Mouse (Mus musculus): ENCODE data around the gene C2. TPM values are rescaled to one million over a fixed set of nuclear protein-coding genes. Genes with fewer than 3 reads are reported as not detected.

C2 gene
- polyA plus RNA-seq (2015; fragmentation: Nextera tagmentation; extraction: Ambion mirVana) = 0.74 and 1.4 TPM in 2 replicates

DNA sequence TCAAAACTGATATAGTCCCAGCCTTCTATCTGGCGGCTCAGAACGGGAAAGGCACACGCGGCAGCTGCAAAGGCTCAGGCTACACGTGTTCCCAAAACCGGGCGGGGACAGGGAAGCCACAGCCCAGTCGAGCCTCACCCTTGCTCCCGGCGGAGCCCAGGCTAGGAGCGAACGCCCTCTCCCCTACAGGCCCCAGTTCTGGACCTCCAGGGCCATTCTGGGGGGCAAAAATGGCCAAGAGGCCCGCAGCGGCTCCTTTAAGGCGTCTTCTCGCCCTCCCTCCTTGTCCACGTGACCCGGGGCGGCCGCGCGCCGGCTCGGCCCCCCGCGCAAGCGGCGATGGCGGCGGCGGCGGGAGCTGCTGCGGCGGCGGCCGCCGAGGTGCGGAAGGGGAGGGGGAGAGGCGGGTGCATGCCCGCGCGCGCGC is at the start of gene C2, which contains the start of gene Ehmt2:
Gene C2 (minus strand): TSS at position 106 of the 427 bp plus-strand sequence.
Gene Ehmt2 (plus strand): TSS at position 310 of the 427 bp plus-strand sequence.
- peak; percentile 22 for ATAC-seq
- no peaks in the 10 kb centered on the region for H3K27me3 ChIP-seq
- peak within 1 kb of the TSS; percentile 96 for H3K4me3 ChIP-seq
- H3K4me1 ChIP-seq = peaks cover 57% of the 10 kb centered on the region
- 0% methylated on average over 27 of the region's 44 CpGs for WGBS
- peak within 1 kb of the TSS; percentile 96 for H3K27ac ChIP-seq
- peak within 1 kb of the TSS; percentile 82 for H3K4me2 ChIP-seq
- H3K9ac ChIP-seq = peak within 1 kb of the TSS; percentile 99
- no peaks in the 10 kb centered on the region for H3K9me3 ChIP-seq (replicated peaks)
- peaks cover 33% of the 10 kb centered on the region for H3K36me3 ChIP-seq (ENCODE audit: poor library complexity, severe bottlenecking)

DNA sequence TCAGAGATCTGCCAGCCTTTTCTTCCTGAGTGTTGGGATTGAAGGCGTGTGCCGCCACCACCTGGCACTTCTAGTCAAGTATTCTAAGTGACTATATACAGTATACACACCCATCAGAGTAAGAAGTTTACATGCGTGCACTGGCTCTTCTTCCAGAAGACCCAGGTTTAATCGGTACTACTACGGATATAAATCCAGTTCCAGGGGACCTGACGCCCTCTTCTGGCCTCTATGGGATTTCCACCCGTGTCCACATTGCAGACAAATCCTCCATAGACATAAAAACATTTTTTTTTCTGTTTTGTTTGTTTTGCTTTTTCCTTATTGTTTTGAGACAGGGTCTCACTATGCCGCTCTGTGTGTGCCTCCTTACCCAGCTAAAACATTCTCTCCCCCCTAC is 49.5 kb upstream of the C2 start:
- ATAC-seq = no peak
- no peak overlapping the region for H3K4me3 ChIP-seq
- H3K27me3 ChIP-seq = no peaks in the 10 kb centered on the region
- H3K4me1 ChIP-seq = peaks cover 20% of the 10 kb centered on the region
- no peaks in the 10 kb centered on the region for H3K9me3 ChIP-seq (replicated peaks)
- H3K4me2 ChIP-seq = no peak overlapping the region
- WGBS = 26% methylated on average over 8 of the region's 8 CpGs
- H3K36me3 ChIP-seq (ENCODE audit: poor library complexity, severe bottlenecking) = peaks cover 27% of the 10 kb centered on the region
- H3K9ac ChIP-seq = no peak overlapping the region
- no peak overlapping the region; the same call in 1 of the 2 replicates for H3K27ac ChIP-seq

- no peak overlapping the region for H3K4me2 ChIP-seq
- peaks cover 27% of the 10 kb centered on the region for H3K36me3 ChIP-seq (ENCODE audit: poor library complexity, severe bottlenecking)
- WGBS = 84% methylated on average over 5 of the region's 5 CpGs
- H3K4me1 ChIP-seq = peaks cover 25% of the 10 kb centered on the region
- no peak for ATAC-seq
- no peak overlapping the region for H3K9ac ChIP-seq
- H3K27me3 ChIP-seq = no peaks in the 10 kb centered on the region
- no peak overlapping the region for H3K4me3 ChIP-seq
- no peaks in the 10 kb centered on the region for H3K9me3 ChIP-seq (replicated peaks)
- no peak overlapping the region for H3K27ac ChIP-seq
These were observed 48.5 kb upstream of the C2 start for GRCm38 (mm10) chr17:34946486-34947140.

DNA sequence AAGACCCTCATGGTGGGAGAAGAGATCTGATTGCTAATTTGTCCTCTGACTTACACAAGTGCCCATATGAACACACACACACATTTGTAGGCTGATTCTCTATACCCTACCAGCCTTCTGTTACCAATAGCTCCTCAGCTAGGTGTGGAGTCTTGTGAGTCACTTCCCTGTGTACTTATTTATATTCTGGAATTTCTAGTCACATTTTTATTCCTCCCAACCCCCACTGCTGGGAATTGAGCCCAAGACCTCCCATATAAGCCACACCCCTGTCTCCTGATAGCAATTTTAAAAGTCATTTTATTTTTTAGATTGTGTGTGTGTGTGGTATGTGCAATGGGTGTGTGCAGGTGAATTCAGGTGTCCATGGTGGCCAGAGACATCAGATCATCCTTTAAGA is 46.3 kb upstream of the C2 start:
- peaks cover 7% of the 10 kb centered on the region for H3K4me1 ChIP-seq
- no peaks in the 10 kb centered on the region for H3K9me3 ChIP-seq (replicated peaks)
- no peak for ATAC-seq
- H3K36me3 ChIP-seq (ENCODE audit: poor library complexity, severe bottlenecking) = peaks cover 7% of the 10 kb centered on the region
- H3K27me3 ChIP-seq = no peaks in the 10 kb centered on the region
- H3K9ac ChIP-seq = no peak overlapping the region
- no peak overlapping the region for H3K27ac ChIP-seq
- no peak overlapping the region for H3K4me2 ChIP-seq
- no peak overlapping the region for H3K4me3 ChIP-seq

DNA sequence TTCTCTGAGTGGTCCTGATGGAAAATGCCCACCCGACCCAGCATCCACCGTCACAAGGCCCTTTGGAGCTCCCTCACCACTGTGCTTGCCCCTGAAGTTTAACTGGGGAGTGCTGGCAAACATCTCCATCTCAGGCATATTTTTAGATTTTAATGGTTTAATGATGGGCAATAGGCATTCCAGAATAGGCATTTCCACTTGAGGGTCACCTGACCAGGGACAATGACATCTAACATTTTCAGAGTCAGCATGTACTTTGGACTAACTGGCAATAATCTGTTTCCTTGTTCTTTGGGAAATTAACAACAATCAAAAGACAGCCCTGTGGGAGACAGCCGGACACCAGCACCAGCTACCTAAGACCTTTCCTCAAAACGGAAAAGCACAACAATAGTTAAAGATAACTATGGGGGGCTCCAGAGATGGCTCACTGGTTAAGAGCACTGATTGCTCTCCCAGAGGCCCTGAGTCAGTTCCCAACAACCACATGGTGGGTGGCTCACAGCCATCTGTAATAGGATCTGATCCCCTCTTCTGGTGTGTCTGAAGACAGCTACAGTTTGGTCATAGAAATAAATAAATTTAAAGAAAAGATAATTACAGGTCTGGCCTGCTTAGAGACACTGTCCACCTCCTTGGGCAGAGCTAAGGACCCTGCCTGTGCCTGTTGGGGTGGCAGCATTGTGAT is 45.2 kb upstream of the C2 start:
- H3K36me3 ChIP-seq (ENCODE audit: poor library complexity, severe bottlenecking) = no peaks in the 10 kb centered on the region
- no peak for ATAC-seq
- H3K4me2 ChIP-seq = no peak overlapping the region
- no peak overlapping the region for H3K9ac ChIP-seq
- H3K4me3 ChIP-seq = no peak overlapping the region
- H3K27ac ChIP-seq = no peak overlapping the region
- peaks cover 7% of the 10 kb centered on the region for H3K4me1 ChIP-seq
- WGBS = 84% methylated on average over 4 of the region's 4 CpGs
- H3K9me3 ChIP-seq (replicated peaks) = no peaks in the 10 kb centered on the region
- H3K27me3 ChIP-seq = no peaks in the 10 kb centered on the region

DNA sequence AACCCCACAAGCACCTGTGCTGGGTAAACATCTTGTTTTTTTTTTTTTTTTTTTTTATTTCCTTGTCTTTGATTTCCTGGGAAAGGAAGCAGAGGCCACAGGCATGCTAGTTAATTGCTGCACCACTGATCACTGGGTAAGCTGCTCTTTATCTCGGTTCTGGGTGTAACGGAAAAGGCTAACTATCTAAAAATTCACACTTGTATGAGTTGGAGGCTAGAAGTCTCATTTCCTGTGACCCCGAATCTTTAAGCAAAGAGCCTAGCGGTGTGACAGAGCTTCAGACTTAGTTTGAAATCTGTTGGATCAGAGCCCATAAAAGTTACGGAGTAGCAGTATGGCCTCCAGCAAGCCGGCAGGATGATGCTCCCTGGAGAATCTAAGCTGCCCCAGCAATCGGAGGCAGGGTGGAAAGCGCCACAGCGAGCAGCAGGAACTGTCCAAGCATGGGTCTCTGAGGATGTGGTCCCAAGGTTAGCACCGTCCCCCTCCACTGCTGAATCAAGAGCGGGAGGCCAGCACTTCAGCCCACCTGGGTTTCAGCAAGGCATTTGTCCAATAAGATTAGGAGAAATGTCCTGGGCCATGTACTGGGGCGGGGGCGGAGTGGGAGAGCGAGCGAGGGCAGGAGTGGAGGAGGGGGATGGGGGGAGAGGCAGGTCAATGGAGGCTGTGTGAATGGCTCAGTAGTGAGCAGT is 43.4 kb upstream of the C2 start:
- Histone ChIP-seq H3K4me2 (peak overlapping the region; percentile 54), H3K36me3 (ENCODE audit: poor library complexity, severe bottlenecking) (no peaks in the 10 kb centered on the region), H3K4me3 (peak overlapping the region; percentile 31), H3K9ac (peak overlapping the region; percentile 62), H3K9me3 (replicated peaks) (no peaks in the 10 kb centered on the region), H3K4me1 (peaks cover 7% of the 10 kb centered on the region), H3K27me3 (no peaks in the 10 kb centered on the region), H3K27ac (peak overlapping the region; percentile 59; the same call in 1 of the 2 replicates)
- 4% methylated on average over 15 of the region's 15 CpGs for WGBS
- ATAC-seq = no peak

DNA sequence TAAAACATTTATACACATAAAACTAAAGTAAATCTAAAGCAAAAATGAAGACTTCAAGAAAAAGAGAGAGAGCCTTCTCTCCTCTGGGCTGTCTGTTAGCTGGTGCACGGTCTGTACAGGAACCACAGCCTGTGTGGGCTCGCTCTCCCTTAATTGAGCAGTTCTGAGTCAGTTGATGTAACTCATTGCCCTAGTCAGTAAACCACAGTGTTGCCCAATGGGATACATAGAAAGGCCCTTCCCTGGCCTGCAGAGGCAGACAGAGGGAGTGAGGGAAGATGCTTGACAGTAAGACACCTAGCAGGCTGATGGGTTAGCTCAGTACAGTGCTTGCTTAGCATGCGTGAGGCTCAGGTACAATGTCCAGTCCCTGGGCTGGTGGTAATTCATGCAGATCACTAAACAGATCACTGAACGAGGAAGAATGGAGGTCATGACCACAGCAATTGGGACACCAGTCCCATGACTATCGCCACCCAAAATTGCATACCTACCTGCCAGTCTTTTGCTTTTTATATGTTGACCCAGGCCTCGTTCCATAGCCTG is 40.0 kb upstream of the C2 start:
- Histone ChIP-seq H3K4me2 (no peak overlapping the region), H3K4me3 (no peak overlapping the region), H3K27ac (no peak overlapping the region), H3K9ac (no peak overlapping the region), H3K9me3 (replicated peaks) (no peaks in the 10 kb centered on the region), H3K4me1 (peaks cover 7% of the 10 kb centered on the region), H3K36me3 (ENCODE audit: poor library complexity, severe bottlenecking) (peaks cover 20% of the 10 kb centered on the region; the same call in 1 of the 2 replicates), H3K27me3 (no peaks in the 10 kb centered on the region)
- WGBS = 84% methylated on average over 6 of the region's 6 CpGs
- no peak for ATAC-seq

GRCm38 (mm10) chr17:34934830-34935229 is 36.8 kb upstream of the C2 start:
- H3K27me3 ChIP-seq = no peaks in the 10 kb centered on the region
- H3K9me3 ChIP-seq (replicated peaks) = no peaks in the 10 kb centered on the region
- H3K4me3 ChIP-seq = no peak overlapping the region
- 62% methylated on average over 8 of the region's 8 CpGs for WGBS
- H3K36me3 ChIP-seq (ENCODE audit: poor library complexity, severe bottlenecking) = peaks cover 20% of the 10 kb centered on the region; the same call in 1 of the 2 replicates
- H3K9ac ChIP-seq = no peak overlapping the region
- no peak overlapping the region for H3K27ac ChIP-seq
- H3K4me2 ChIP-seq = no peak overlapping the region
- ATAC-seq = no peak
- H3K4me1 ChIP-seq = peaks cover 9% of the 10 kb centered on the region

DNA sequence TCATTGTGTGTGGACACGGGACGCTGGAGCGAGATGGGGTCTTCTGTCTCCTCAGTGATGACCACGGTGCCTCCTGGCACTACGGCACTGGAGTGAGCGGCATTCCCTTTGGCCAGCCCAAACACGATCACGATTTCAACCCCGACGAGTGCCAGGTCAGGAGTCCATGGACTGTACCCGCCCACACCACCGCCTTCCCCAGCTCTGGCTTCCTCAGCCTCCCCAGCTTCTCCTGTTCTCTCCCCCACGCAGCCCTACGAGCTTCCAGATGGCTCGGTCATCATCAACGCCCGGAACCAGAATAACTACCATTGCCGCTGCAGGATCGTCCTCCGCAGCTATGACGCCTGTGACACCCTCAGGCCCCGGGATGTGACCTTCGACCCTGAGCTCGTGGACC is 36.0 kb upstream of the C2 start:
- 77% methylated on average over 24 of the region's 24 CpGs for WGBS
- H3K4me3 ChIP-seq = no peak overlapping the region
- H3K27ac ChIP-seq = no peak overlapping the region
- H3K36me3 ChIP-seq (ENCODE audit: poor library complexity, severe bottlenecking) = peaks cover 20% of the 10 kb centered on the region; the same call in 1 of the 2 replicates
- no peaks in the 10 kb centered on the region for H3K27me3 ChIP-seq
- peaks cover 9% of the 10 kb centered on the region for H3K4me1 ChIP-seq
- no peaks in the 10 kb centered on the region for H3K9me3 ChIP-seq (replicated peaks)
- no peak for ATAC-seq
- H3K4me2 ChIP-seq = no peak overlapping the region
- no peak overlapping the region for H3K9ac ChIP-seq

- H3K4me3 ChIP-seq = peak overlapping the region; percentile 80
- peak overlapping the region; percentile 90 for H3K9ac ChIP-seq
- WGBS = 92% methylated on average over 8 of the region's 8 CpGs
- peak overlapping the region; percentile 98 for H3K4me2 ChIP-seq
- H3K9me3 ChIP-seq (replicated peaks) = no peaks in the 10 kb centered on the region
- peaks cover 9% of the 10 kb centered on the region for H3K4me1 ChIP-seq
- peaks cover 20% of the 10 kb centered on the region; the same call in 1 of the 2 replicates for H3K36me3 ChIP-seq (ENCODE audit: poor library complexity, severe bottlenecking)
- no peak for ATAC-seq
- H3K27me3 ChIP-seq = no peaks in the 10 kb centered on the region
- no peak overlapping the region for H3K27ac ChIP-seq
These were observed 34.2 kb upstream of the C2 start for GRCm38 (mm10) chr17:34932287-34932686.

GRCm38 (mm10) chr17:34931735-34932098 is 33.7 kb upstream of the C2 start:
- Histone ChIP-seq H3K4me2 (peak overlapping the region; percentile 98), H3K27ac (no peak overlapping the region), H3K36me3 (ENCODE audit: poor library complexity, severe bottlenecking) (peaks cover 20% of the 10 kb centered on the region; the same call in 1 of the 2 replicates), H3K9ac (peak overlapping the region; percentile 90), H3K27me3 (no peaks in the 10 kb centered on the region), H3K9me3 (replicated peaks) (no peaks in the 10 kb centered on the region), H3K4me3 (peak overlapping the region; percentile 80), H3K4me1 (peaks cover 9% of the 10 kb centered on the region)
- ATAC-seq = no peak; the same call in 1 of the 2 replicates
- WGBS = 13% methylated on average over 14 of the region's 14 CpGs

Data from forebrain, embryonic 13.5 days (tissue).